Mouse (Mus musculus): ENCODE measurements at regions not wholly inside any gene's neighbourhood (a gene's known extent, or its start where the extent isn't known, plus 50 kb on each side); places are given as distances from the start of the nearest gene placed in this dataset.

DNA sequence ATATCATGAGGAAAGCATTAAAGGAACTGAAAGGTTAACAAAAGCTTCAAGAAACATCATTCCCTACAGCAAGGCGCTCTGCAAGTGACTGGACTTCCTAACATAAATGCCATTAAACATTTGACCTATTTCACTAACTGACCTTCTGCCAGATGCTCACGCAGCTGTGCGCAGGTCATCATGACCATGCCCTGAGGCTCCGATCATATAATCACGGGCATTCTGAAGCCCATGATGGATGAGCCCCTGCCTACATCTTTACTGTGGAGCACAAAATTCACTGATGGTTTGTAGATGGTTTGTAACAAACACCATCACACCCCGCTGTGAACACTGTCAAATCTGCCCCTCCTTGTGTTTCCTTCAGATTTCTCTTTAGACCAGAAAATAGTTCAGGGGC lies 270.1 kb upstream of the Pabpc6 start:
- TF ChIP-seq E2F4 (IDR thresholded peaks at IDR 0.05; ENCODE audit: insufficient replicate concordance, low read depth, low read length) (no peak), GABPA (IDR thresholded peaks at IDR 0.05; ENCODE audit: insufficient replicate concordance, low read depth, low read length) (no peak), MAX (IDR thresholded peaks at IDR 0.05; ENCODE audit: low read length) (no peak), POLR2A (IDR thresholded peaks at IDR 0.05; ENCODE audit: low read depth, low read length) (no peak), BHLHE40 (IDR thresholded peaks at IDR 0.05; ENCODE audit: low read depth, low read length) (no peak), RAD21 (IDR thresholded peaks at IDR 0.05; ENCODE audit: low read depth, low read length) (no peak), HCFC1 (IDR thresholded peaks at IDR 0.05; ENCODE audit: low read depth, low read length) (no peak), IRF4 (IDR thresholded peaks at IDR 0.05; ENCODE audit: low read depth, low read length) (no peak), SIN3A (IDR thresholded peaks at IDR 0.05; ENCODE audit: low read length) (no peak), USF1 (IDR thresholded peaks at IDR 0.05; ENCODE audit: low read depth, low read length) (no peak), JUND (conservative IDR thresholded peaks at IDR 0.05; ENCODE audit: low read depth, low read length) (no peak), MAZ (IDR thresholded peaks at IDR 0.05; ENCODE audit: low read depth, low read length) (no peak), UBTF (IDR thresholded peaks at IDR 0.05; ENCODE audit: low read depth, low read length) (no peak), USF2 (conservative IDR thresholded peaks at IDR 0.05; ENCODE audit: low read depth, low read length) (no peak), ZMIZ1 (IDR thresholded peaks at IDR 0.05; ENCODE audit: low read depth, low read length) (no peak), MXI1 (IDR thresholded peaks at IDR 0.05; ENCODE audit: low read depth, low read length) (no peak), KAT2A (IDR thresholded peaks at IDR 0.05; ENCODE audit: insufficient replicate concordance, low read length) (no peak), MAFK (IDR thresholded peaks at IDR 0.05; ENCODE audit: insufficient replicate concordance, low read length) (no peak), ZNF384 (IDR thresholded peaks at IDR 0.05; ENCODE audit: low read depth, low read length) (no peak), ZKSCAN1 (IDR thresholded peaks at IDR 0.05; ENCODE audit: borderline replicate concordance, low read depth, low read length) (no peak)
- Histone ChIP-seq H3K4me3 (replicated peaks in 1 of 3; ENCODE audit: low read depth in 2 of 3, low read length in 2 of 3, poor library complexity in 1 of 3) (no peak overlapping the region), H3K4me1 (ENCODE audit: control insufficient read depth in 1 of 2, insufficient read depth in 2 of 2) (peaks cover 0 to 32% of the 10 kb centered on the region in 2 experiments; a peak in 2 of 4 replicates), H3K36me3 (replicated peaks in 1 of 2; ENCODE audit: control insufficient read depth in 1 of 2, insufficient read depth in 1 of 2, low read length in 1 of 2) (no peaks in the 10 kb centered on the region), H3K9ac (ENCODE audit: insufficient read depth, low read depth) (no peak overlapping the region), H3K27me3 (replicated peaks) (no peaks in the 10 kb centered on the region), H3K9me3 (replicated peaks; ENCODE audit: low read length) (peaks cover 4% of the 10 kb centered on the region), H3K79me2 (replicated peaks; ENCODE audit: control insufficient read depth, extremely low read depth, insufficient read depth, poor library complexity, severe bottlenecking) (no peaks in the 10 kb centered on the region), H3K27ac (ENCODE audit: insufficient read depth, low read depth) (no peak overlapping the region), H3K4me2 (ENCODE audit: insufficient read depth, low read depth, poor library complexity, severe bottlenecking) (no peak overlapping the region)
- in situ Hi-C loops (cut with MboI; ENCODE audit: low pct_ligation_motif_present, low pct_unique_long_range_greater_than_20kb, low sequenced_read_pairs) (no loop called here), dilution Hi-C loops (cut with MboI; ENCODE audit: extremely low pct_ligation_motif_present, extremely low pct_unique_long_range_greater_than_20kb, low sequenced_read_pairs) (no loop called here)
- no peak for DNase-seq (ENCODE audit: extremely low read depth)

DNA sequence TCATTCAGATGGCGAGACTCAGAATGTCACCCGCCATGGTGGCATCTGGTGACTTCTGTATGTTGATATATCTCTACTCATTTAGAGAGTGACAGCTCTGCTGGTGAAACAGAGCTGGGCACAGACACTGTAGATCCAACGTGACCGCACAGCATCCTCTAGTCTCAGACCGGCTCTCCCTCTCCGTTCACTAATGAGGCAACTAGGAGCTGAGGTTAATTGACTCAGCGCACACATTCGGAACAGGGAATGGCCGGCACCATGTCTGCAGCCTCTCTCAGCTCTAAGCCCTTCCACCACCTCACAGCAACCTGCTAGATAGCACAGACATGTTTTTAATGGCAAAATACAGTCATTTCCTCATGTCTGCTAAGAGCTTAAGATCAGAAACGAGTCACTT lies 268.9 kb upstream of the Pabpc6 start:
- dilution Hi-C loops (cut with MboI; ENCODE audit: extremely low pct_ligation_motif_present, extremely low pct_unique_long_range_greater_than_20kb, low sequenced_read_pairs) (no loop called here), in situ Hi-C loops (cut with MboI; ENCODE audit: low pct_ligation_motif_present, low pct_unique_long_range_greater_than_20kb, low sequenced_read_pairs) (no loop called here)
- Histone ChIP-seq H3K4me2 (ENCODE audit: insufficient read depth, low read depth, poor library complexity, severe bottlenecking) (no peak overlapping the region), H3K4me3 (replicated peaks in 1 of 3; ENCODE audit: low read depth in 2 of 3, low read length in 2 of 3, poor library complexity in 1 of 3) (no peak overlapping the region), H3K36me3 (replicated peaks in 1 of 2; ENCODE audit: control insufficient read depth in 1 of 2, insufficient read depth in 1 of 2, low read length in 1 of 2) (no peaks in the 10 kb centered on the region), H3K79me2 (replicated peaks; ENCODE audit: control insufficient read depth, extremely low read depth, insufficient read depth, poor library complexity, severe bottlenecking) (no peaks in the 10 kb centered on the region), H3K9me3 (replicated peaks; ENCODE audit: low read length) (peaks cover 4% of the 10 kb centered on the region), H3K27me3 (replicated peaks) (no peaks in the 10 kb centered on the region), H3K27ac (ENCODE audit: insufficient read depth, low read depth) (no peak overlapping the region), H3K9ac (ENCODE audit: insufficient read depth, low read depth) (no peak overlapping the region), H3K4me1 (ENCODE audit: control insufficient read depth in 1 of 2, insufficient read depth in 2 of 2) (peaks cover 0 to 32% of the 10 kb centered on the region in 2 experiments; a peak in 2 of 4 replicates)
- no peak for DNase-seq (ENCODE audit: extremely low read depth)
- TF ChIP-seq RAD21 (IDR thresholded peaks at IDR 0.05; ENCODE audit: low read depth, low read length): no peak
- no peak for TF ChIP-seq PAX5 (IDR thresholded peaks at IDR 0.05; ENCODE audit: low read length)
- no peak for TF ChIP-seq EP300 (IDR thresholded peaks at IDR 0.05; ENCODE audit: low read length)
- no peak for TF ChIP-seq E2F4 (IDR thresholded peaks at IDR 0.05; ENCODE audit: insufficient replicate concordance, low read depth, low read length)
- TF ChIP-seq CTCF (conservative IDR thresholded peaks at IDR 0.05 in 1 of 2, IDR thresholded peaks at IDR 0.05 in 1 of 2; ENCODE audit: low read depth in 2 of 2, low read length in 2 of 2): no peak
- no peak for TF ChIP-seq TCF12 (IDR thresholded peaks at IDR 0.05; ENCODE audit: low read depth, low read length)
- TF ChIP-seq POLR2A (IDR thresholded peaks at IDR 0.05; ENCODE audit: low read depth, low read length): no peak
- no peak for TF ChIP-seq BHLHE40 (IDR thresholded peaks at IDR 0.05; ENCODE audit: low read depth, low read length)
- TF ChIP-seq ZNF384 (IDR thresholded peaks at IDR 0.05; ENCODE audit: low read depth, low read length): no peak
- no peak for TF ChIP-seq JUN (IDR thresholded peaks at IDR 0.05; ENCODE audit: insufficient read depth, low read depth, low read length)
- no peak for TF ChIP-seq IRF4 (IDR thresholded peaks at IDR 0.05; ENCODE audit: low read depth, low read length)
- TF ChIP-seq SIN3A (IDR thresholded peaks at IDR 0.05; ENCODE audit: low read length): no peak
- TF ChIP-seq MAFK (IDR thresholded peaks at IDR 0.05; ENCODE audit: insufficient replicate concordance, low read length): no peak
- no peak for TF ChIP-seq NRF1 (IDR thresholded peaks at IDR 0.05; ENCODE audit: low read depth, low read length)
